Mouse (Mus musculus) kidney, postnatal 0 days (tissue): ENCODE measurements around the gene 1700022I11Rik. TPM values are rescaled to one million over a fixed set of nuclear protein-coding genes. Genes with fewer than 3 reads are reported as not detected.

Experiments used
- ATAC-seq: fragments of 200-750 bp; cut with Nextera tagmentation; replicated peaks from 2 replicates; pipeline ENCODE4 v1.8.0; 2017; ENCODE audit warnings: low read depth, moderate number of reproducible peaks, moderate TSS enrichment, moderate library complexity; ENCODE audit not compliant: low FRiP score
- DNase-seq: peaks from one replicate; pipeline ENCODE4 v3.0.0-alpha.2; 2016; ENCODE audit warnings: low spot score
- H3K27ac ChIP-seq: fragments of 300-500 bp; sonication (generic); 2 replicates; pipeline ENCODE4 v1.5.1; 2014; ENCODE audit warnings: mild to moderate bottlenecking
- H3K27me3 ChIP-seq: fragments of 300-500 bp; sonication (generic); 2 replicates; pipeline ENCODE4 v1.6.1; 2014; ENCODE audit warnings: low read length, mixed read lengths; ENCODE audit not compliant: insufficient read depth
- H3K36me3 ChIP-seq: fragments of 300-500 bp; sonication (generic); 2 replicates; pipeline ENCODE4 v1.6.1; 2014; ENCODE audit warnings: low read length, mixed read lengths; ENCODE audit not compliant: insufficient read depth
- H3K4me1 ChIP-seq: fragments of 300-500 bp; sonication (generic); replicated peaks from 2 replicates; pipeline ENCODE4 v1.6.1; 2014; ENCODE audit warnings: antibody characterized with exemption, low read length, mixed read lengths; ENCODE audit not compliant: insufficient read depth
- H3K4me2 ChIP-seq: fragments of 300-500 bp; sonication (generic); 2 replicates; pipeline ENCODE4 v1.6.1; 2014; ENCODE audit warnings: mild to moderate bottlenecking, low read length, moderate library complexity, mixed read lengths
- H3K4me3 ChIP-seq: fragments of 300-500 bp; sonication (generic); replicated peaks from 2 replicates; pipeline ENCODE4 v1.5.1; 2014; ENCODE audit warnings: low read depth, low read length
- H3K9ac ChIP-seq: fragments of 300-500 bp; sonication (generic); 2 replicates; pipeline ENCODE4 v1.6.1; 2014; ENCODE audit warnings: low read depth, low read length
- H3K9me3 ChIP-seq: fragments of 300-500 bp; sonication (generic); replicated peaks from 2 replicates; pipeline ENCODE4 v1.6.1; 2016; ENCODE audit warnings: low read length, inconsistent platforms, mixed read lengths
- CTCF ChIP-seq: IDR thresholded peaks from 2 replicates; pipeline ENCODE4 v1.5.1; 2016; ENCODE audit warnings: antibody characterized with exemption, low read depth, mild to moderate bottlenecking, moderate library complexity
- WGBS: fragments of 180-500 bp; shearing (Covaris S2); extraction: QIAGEN DNeasy Blood & Tissue Kit; methylation state at CpG from one replicate; pipeline ENCODE4 v1.1.7; 2014; 5-methylcytosine and 5-hydroxymethylcytosine counted together
- polyA plus RNA-seq: library from polyadenylated mRNA; unstranded; fragments of >200 nt; fragmentation: Nextera tagmentation; extraction: Ambion mirVana; gene quantifications from 2 replicates; pipeline ENCODE4 v1.2.1, GENCODE M21; 2015

1700022I11Rik gene
- polyA plus RNA-seq, 1 experiment from 2014 or later, result 0.37 TPM

DNA sequence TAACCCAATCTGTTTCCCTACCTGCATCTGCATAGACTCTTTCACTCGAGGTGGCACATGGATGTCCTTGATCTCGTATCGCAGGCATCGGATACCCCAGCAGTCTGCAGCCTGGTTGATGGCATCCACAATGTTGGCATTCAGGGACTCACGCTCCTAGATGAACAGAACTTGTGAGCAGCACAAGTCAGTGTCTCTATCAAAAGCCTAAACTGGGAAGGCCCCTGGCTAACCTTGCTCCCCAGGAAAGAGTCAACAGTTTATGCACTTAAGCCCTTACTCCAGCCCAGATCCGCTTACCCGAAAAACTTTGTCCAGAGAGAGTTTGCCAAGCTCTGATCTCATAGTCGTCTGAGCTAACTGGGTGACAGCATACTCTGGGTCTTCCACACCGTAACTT, 60.3 kb downstream of the 1700022I11Rik start:
- H3K27ac ChIP-seq, result no peak overlapping the region
- H3K4me3 ChIP-seq, result no peak overlapping the region
- 0 out of 2 replicates have a peak overlapping the region, but pooled peaks have one; percentile 79 for H3K4me2 ChIP-seq
- peaks cover 11% of the 10 kb centered on the region for H3K4me1 ChIP-seq
- WGBS, result 96% methylated on average over 9 of the region's 9 CpGs
- ATAC-seq (no peak), DNase-seq (no peak)
- 0 out of 2 replicates have a peak overlapping the region, but pooled peaks have one; percentile 5 for H3K9ac ChIP-seq
- H3K9me3 ChIP-seq, result no peaks in the 10 kb centered on the region
- H3K36me3 ChIP-seq, result peaks cover 35% of the 10 kb centered on the region
- no peaks in the 10 kb centered on the region for H3K27me3 ChIP-seq
- TF ChIP-seq CTCF, result no peak

DNA sequence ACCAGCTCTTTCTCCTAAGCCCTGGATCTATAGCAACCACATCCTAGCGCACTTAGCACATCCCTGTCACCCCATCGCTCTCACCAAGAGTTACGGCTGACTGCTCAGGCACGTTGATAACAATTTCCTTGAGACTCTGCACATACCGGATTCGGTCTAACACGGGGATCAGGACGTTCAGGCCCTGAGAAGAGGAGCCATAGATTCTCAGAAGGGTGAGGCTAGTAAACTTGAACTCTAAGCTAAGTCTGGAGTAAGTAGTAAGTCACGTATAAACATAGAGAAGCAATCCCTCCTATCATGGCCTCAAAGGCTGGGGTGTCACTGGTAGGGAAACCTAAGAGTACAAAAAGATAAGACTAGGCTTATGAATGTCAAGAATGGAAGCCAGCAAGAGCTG, 60.9 kb downstream of the 1700022I11Rik start:
- WGBS, result 49% methylated on average over 9 of the region's 9 CpGs
- DNase-seq (no peak), ATAC-seq (no peak)
- H3K4me3 ChIP-seq, result peak overlapping the region; percentile 64
- H3K4me2 ChIP-seq, result peak overlapping the region; percentile 79
- peaks cover 7% of the 10 kb centered on the region for H3K4me1 ChIP-seq
- peaks cover 37% of the 10 kb centered on the region for H3K36me3 ChIP-seq
- peak overlapping the region; percentile 88 for H3K27ac ChIP-seq
- H3K27me3 ChIP-seq, result no peaks in the 10 kb centered on the region
- H3K9ac ChIP-seq, result peak overlapping the region; percentile 73
- H3K9me3 ChIP-seq, result no peaks in the 10 kb centered on the region
- TF ChIP-seq CTCF, result no peak

DNA sequence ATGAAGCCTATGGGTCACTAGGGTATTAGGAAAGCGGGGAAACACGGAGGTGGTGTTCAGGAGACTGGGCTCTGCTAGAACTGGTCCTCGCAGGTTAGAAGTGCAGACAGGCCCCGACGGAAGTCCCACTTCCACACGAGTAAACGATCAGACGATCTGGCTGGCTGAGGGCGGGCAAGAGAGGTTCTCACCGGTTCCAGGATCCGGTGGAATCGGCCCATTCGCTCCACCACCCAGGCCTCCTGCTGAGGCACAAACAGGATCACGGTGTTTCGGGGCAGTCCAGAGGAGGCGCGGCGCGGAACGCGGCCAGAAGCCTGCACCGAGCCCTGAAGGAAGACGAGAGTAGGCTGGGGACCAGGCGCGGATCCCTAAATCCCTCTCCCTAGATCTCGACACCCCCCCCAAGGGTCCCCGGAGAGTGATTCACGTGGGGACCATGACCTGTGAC, 61.4 kb downstream of the 1700022I11Rik start:
- ATAC-seq, result peak; percentile 65
- Histone ChIP-seq H3K27me3 (no peaks in the 10 kb centered on the region), H3K36me3 (peaks cover 37% of the 10 kb centered on the region), H3K27ac (peak overlapping the region; percentile 88), H3K9ac (peak overlapping the region; percentile 73), H3K4me1 (peaks cover 7% of the 10 kb centered on the region), H3K4me2 (peak overlapping the region; percentile 79), H3K9me3 (no peaks in the 10 kb centered on the region), H3K4me3 (peak overlapping the region; percentile 64)
- peak; percentile 38 for DNase-seq
- WGBS, result under 1% methylated on average over 28 of the region's 28 CpGs
- no peak for TF ChIP-seq CTCF

DNA sequence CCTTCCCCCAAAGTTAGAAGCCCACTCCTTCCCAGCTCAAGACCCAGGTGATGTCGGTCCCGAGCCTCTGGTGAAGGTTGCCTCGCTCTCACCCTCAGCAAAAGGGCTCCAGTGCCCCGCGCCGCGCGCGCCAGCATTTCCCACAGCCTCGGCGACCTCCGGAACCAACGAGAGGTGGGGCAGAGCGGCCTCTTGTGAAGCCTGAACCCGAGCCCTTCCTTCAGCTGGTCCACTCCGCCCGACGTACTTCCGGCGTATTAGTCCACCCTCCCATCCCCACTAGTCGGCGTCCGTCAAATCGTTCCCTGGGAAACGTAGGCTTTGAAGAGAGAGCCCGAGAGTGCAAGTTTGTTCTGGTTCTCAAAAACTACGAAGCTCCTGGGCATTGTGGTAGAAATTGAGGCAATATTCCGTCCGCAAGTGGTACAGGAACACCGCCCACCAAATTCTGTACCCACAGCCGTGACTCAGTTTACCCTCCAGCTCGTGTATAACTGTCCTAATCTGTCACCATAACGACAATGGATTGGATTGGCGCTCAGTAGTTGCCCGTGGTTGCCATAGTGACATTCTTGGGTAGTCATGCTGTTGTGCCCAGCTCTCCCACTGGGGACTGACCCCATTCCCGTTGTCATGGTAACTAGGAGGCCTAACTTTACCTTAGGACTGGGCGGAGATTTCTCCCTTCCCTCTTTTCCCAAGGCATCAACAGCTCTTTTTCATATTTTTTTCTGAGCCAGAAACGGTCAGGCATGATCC, 62.0 kb downstream of the 1700022I11Rik start, which contains the start of gene Stoml2:
Stoml2 (minus strand) TSS at position 474 of the 759 bp plus-strand sequence.
- peak within 1 kb of the TSS; percentile 88 for H3K27ac ChIP-seq
- H3K9ac ChIP-seq, result peak within 1 kb of the TSS; percentile 73
- DNase-seq (peak; percentile 100), ATAC-seq (peak; percentile 95)
- H3K36me3 ChIP-seq, result peaks cover 43% of the 10 kb centered on the region
- TF ChIP-seq CTCF, result peak; percentile 59
- H3K4me3 ChIP-seq, result peak within 1 kb of the TSS; percentile 64
- H3K4me1 ChIP-seq, result peaks cover 7% of the 10 kb centered on the region
- H3K9me3 ChIP-seq, result no peaks in the 10 kb centered on the region
- H3K27me3 ChIP-seq, result no peaks in the 10 kb centered on the region
- peak within 1 kb of the TSS; percentile 79 for H3K4me2 ChIP-seq
- WGBS, result under 1% methylated on average over 38 of the region's 38 CpGs

DNA sequence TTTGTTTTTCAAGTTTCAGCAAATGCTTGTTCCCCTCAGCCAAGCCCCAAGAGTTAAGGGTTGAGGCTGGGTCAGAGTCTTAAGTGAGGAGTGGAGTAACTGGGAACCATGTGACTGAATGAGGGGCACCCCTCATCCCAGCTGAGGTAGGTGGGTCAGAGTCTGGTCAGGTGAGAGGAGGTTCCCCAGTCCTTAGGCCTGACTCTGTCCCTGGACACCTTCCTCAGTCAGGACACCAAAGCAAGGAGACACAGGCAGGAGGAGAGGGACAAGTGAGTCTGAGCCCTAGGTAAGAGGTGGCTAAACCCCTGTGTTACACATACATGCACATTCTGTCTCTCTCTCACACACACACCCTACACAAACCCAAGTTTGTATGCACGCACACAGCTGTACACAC, 63.1 kb downstream of the 1700022I11Rik start:
- H3K27me3 ChIP-seq, result no peaks in the 10 kb centered on the region
- DNase-seq, result no peak
- peaks cover 38% of the 10 kb centered on the region for H3K36me3 ChIP-seq
- H3K4me1 ChIP-seq, result peaks cover 7% of the 10 kb centered on the region
- H3K27ac ChIP-seq, result no peak overlapping the region
- no peak for TF ChIP-seq CTCF
- ATAC-seq, result no peak
- H3K9me3 ChIP-seq, result no peaks in the 10 kb centered on the region
- 100% methylated on average over 1 of the region's 1 CpGs for WGBS
- no peak overlapping the region for H3K4me3 ChIP-seq
- no peak overlapping the region for H3K9ac ChIP-seq
- no peak overlapping the region for H3K4me2 ChIP-seq

Other genes with a start within 250 kb of the 1700022I11Rik start
- gene 4930578G10Rik, start 234.1 kb upstream of the 1700022I11Rik start, polyA plus RNA-seq, result 0.46 TPM in 1 of 2 replicates, not detected in the other
- 0.38 and 0.71 TPM in 2 replicates for gene Ccl19, start 213.0 kb upstream of the 1700022I11Rik start, polyA plus RNA-seq
- gene Ccl21a, start 195.6 kb upstream of the 1700022I11Rik start, polyA plus RNA-seq, result 24.7 and 29.2 TPM in 2 replicates
- gene Fam205a1, start 115.7 kb upstream of the 1700022I11Rik start, polyA plus RNA-seq, result 0.07 TPM in 1 of 2 replicates, not detected in the other
- gene Gm12394, start 112.8 kb upstream of the 1700022I11Rik start, polyA plus RNA-seq, result 0.14 and 0.26 TPM in 2 replicates
- gene Fam205c, start 95.4 kb upstream of the 1700022I11Rik start, polyA plus RNA-seq, result 0.09 and 0.33 TPM in 2 replicates
- gene Phf24, start 52.9 kb upstream of the 1700022I11Rik start, polyA plus RNA-seq, result 0.34 and 0.64 TPM in 2 replicates
- gene Dnajb5, start 19.8 kb upstream of the 1700022I11Rik start, polyA plus RNA-seq, result 4.6 and 5.3 TPM in 2 replicates
- 356 and 406 TPM in 2 replicates for gene Vcp, start 30.9 kb downstream of the 1700022I11Rik start, polyA plus RNA-seq
- 7.2 and 9.2 TPM in 2 replicates for gene Fancg, start 40.9 kb downstream of the 1700022I11Rik start, polyA plus RNA-seq
- 19.2 and 21.3 TPM in 2 replicates for gene Pigo, start 56.2 kb downstream of the 1700022I11Rik start, polyA plus RNA-seq
- 253 and 273 TPM in 2 replicates for gene Stoml2, start 62.1 kb downstream of the 1700022I11Rik start, polyA plus RNA-seq
- 8.1 and 8.9 TPM in 2 replicates for gene Fam214b, start 76.6 kb downstream of the 1700022I11Rik start, polyA plus RNA-seq
- gene Unc13b, start 89.3 kb downstream of the 1700022I11Rik start, polyA plus RNA-seq, result 3.3 and 3.8 TPM in 2 replicates